Mouse (Mus musculus) embryonic fibroblast, embryonic 13.5 days (primary cell): ENCODE measurements around the gene Kif27.

Source experiments
- CTCF ChIP-seq: IDR thresholded peaks from 2 replicates; pipeline ENCODE4 v1.5.1; 2011; ENCODE audit warnings: mild to moderate bottlenecking, control low read depth, low read length, moderate library complexity, borderline replicate concordance; ENCODE audit not compliant: insufficient read depth
- POLR2A ChIP-seq: IDR thresholded peaks from 2 replicates; pipeline ENCODE4 v1.6.1; 2011; ENCODE audit warnings: low read depth, mild to moderate bottlenecking, control low read depth, low read length, moderate library complexity

- TF ChIP-seq POLR2A (no peak), CTCF (no peak)
These were observed 49.4 kb downstream of the Kif27 start for GRCm38 (mm10) chr13:58309499-58309898.
